Mouse (Mus musculus): ENCODE measurements around the gene Gnaq. TPM values are rescaled to one million over a fixed set of nuclear protein-coding genes. Genes with fewer than 3 reads are reported as not detected.

Gene Gnaq
- polyA plus RNA-seq, 1 experiment: 96.5 TPM

DNA sequence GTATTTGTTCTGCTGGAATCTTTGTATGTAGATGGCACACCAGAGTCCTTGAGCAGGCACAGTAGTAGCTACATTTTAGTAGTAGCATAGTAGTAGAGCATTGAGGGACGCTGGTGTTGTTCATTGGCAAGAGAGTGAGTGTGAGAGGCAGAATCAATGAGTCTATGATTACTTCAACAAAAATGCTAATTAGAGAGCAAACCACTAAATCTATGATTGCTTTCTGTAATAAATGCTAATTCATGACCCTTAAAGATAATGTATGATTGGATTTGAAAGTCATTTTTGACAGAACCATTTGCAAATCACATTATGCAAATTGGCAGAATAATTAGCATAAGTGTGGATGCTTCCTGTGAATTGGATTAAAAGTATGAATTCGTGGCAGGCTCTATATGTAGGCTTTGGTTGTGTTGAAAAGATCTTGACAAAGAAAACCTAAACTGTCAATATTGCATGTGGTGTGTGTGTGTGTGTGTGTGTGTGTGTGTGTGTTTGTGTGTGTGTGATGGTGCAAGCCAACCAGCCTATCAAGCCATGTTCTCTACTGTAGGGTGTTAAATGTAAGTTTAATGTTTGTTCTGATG, 82.9 kb downstream of the Gnaq start:
- TF ChIP-seq CTCF (IDR thresholded peaks at IDR 0.05; ENCODE audit: low read depth, low read length) (no peak), POLR2A (IDR thresholded peaks at IDR 0.05; ENCODE audit: borderline replicate concordance, low read depth, low read length) (no peak)
- Histone ChIP-seq H3K4me3 (ENCODE audit: insufficient read depth, low read length) (no peak overlapping the region), H3K4me1 (ENCODE audit: control insufficient read depth, insufficient read depth, low read length) (peaks cover 6% of the 10 kb centered on the region), H3K27ac (ENCODE audit: insufficient read depth, low read depth, low read length) (no peak overlapping the region)

DNA sequence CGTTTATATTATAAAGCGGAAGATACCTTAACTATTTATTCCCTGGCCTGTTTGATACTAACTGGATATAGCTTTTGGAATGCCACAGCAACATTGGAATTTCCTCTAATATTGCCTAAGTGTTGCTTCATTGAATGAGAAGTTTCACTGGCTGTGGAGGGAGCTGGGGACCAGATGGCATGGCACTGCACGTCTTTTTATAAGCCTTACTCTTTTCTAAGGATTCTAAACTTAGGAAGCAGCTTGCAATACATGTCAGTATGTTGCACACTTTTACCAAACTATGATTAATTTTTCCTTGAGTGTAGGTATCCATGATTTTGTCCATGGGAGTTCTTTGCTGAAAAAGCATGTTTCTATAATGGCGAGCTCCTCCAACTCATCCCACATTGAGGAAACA, 87.3 kb downstream of the Gnaq start:
- TF ChIP-seq POLR2A (IDR thresholded peaks at IDR 0.05; ENCODE audit: borderline replicate concordance, low read depth, low read length): no peak
- H3K27ac ChIP-seq (ENCODE audit: insufficient read depth, low read depth, low read length): no peak overlapping the region
- H3K4me1 ChIP-seq (ENCODE audit: control insufficient read depth, insufficient read depth, low read length): peaks cover 19% of the 10 kb centered on the region
- H3K4me3 ChIP-seq (ENCODE audit: insufficient read depth, low read length): no peak overlapping the region

DNA sequence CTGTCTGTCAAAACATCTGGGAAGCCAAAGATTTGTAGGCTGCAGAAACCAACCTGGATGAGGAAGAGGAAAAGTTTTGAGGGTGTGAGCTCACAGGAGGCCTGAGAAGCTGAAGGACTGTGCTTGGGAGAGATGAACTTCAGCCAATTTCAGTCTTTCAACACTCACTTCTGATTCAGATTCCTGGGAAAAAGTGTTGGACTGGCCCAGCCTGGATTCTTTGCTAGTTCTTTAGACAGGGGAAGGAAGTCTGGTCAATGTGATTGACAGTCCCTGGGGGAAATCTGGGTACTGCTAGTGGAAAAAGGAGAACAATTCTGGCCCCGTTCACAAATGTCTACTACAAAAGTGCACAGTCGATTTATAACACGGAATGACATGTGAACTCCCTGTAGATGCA, 89.9 kb downstream of the Gnaq start:
- Histone ChIP-seq H3K4me3 (ENCODE audit: insufficient read depth, low read length) (no peak overlapping the region), H3K4me1 (ENCODE audit: control insufficient read depth, insufficient read depth, low read length) (peaks cover 22% of the 10 kb centered on the region), H3K27ac (ENCODE audit: insufficient read depth, low read depth, low read length) (peak overlapping the region; percentile 26)
- no peak for TF ChIP-seq POLR2A (IDR thresholded peaks at IDR 0.05; ENCODE audit: borderline replicate concordance, low read depth, low read length)
- TF ChIP-seq CTCF (IDR thresholded peaks at IDR 0.05; ENCODE audit: low read depth, low read length): no peak

DNA sequence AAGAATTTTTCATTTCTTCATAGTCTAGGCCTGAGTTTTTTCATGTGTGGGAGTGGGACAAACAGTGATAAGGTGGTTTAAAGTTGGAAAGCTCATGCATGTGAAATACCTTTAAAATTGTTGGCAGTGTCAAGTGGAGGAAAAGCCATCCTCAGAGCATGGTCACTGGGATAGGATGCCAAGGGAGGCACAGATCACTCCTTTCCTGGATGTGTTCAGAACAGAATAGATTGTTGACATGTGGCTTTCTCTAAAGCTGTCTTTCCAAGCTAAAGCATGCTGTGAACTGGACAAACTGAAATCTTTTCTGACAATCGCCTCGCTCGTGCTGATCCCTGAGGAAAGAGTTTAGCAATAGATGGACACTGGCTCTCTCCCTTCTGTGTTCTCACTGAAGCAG, 90.5 kb downstream of the Gnaq start:
- no peak overlapping the region for H3K4me3 ChIP-seq (ENCODE audit: insufficient read depth, low read length)
- H3K4me1 ChIP-seq (ENCODE audit: control insufficient read depth, insufficient read depth, low read length): peaks cover 22% of the 10 kb centered on the region
- no peak overlapping the region for H3K27ac ChIP-seq (ENCODE audit: insufficient read depth, low read depth, low read length)
- no peak for TF ChIP-seq POLR2A (IDR thresholded peaks at IDR 0.05; ENCODE audit: borderline replicate concordance, low read depth, low read length)
- TF ChIP-seq CTCF (IDR thresholded peaks at IDR 0.05; ENCODE audit: low read depth, low read length): no peak

DNA sequence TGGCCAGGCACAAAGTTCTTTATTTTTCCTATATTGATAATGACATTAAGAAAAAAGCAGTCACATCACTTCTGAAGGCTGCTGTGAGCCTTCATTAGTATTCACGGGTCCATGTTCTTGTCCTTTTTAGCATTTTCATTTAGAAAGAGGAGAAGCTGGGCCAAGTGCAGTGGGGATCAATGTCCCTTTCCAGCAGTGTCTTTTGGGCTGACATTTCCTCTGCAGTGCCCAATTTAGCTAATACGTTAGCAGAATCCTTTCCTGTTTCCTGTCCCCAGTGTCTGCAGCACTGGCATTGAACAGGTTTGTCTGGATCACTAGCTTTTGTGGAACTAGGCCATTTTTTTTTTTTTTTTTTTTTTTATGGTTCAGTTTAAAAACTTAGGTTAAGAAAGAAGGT, 92.2 kb downstream of the Gnaq start:
- TF ChIP-seq POLR2A (IDR thresholded peaks at IDR 0.05; ENCODE audit: borderline replicate concordance, low read depth, low read length) (no peak), CTCF (IDR thresholded peaks at IDR 0.05; ENCODE audit: low read depth, low read length) (no peak)
- no peak overlapping the region for H3K4me3 ChIP-seq (ENCODE audit: insufficient read depth, low read length)
- H3K27ac ChIP-seq (ENCODE audit: insufficient read depth, low read depth, low read length): no peak overlapping the region
- H3K4me1 ChIP-seq (ENCODE audit: control insufficient read depth, insufficient read depth, low read length): peaks cover 22% of the 10 kb centered on the region

DNA sequence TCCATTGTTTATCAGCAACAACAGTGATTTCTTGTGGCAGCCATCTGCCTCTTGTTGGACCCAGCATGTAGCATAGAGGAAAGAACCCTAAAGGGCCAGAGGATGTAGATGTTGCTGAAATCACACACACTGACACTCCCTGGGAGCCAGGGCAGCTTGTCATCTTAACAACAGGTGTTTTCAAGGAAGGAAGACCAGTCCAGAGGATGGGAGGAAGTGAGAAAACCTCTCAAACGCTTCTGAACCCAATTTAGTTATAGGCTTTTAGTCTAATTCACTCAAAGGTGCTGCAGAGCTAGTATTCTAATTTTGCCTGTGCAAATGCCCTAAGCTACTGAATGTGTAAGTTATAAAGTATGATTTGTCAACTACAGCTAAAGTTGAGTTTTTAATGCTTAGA, 99.0 kb downstream of the Gnaq start:
- Histone ChIP-seq H3K4me1 (ENCODE audit: control insufficient read depth, insufficient read depth, low read length) (no peaks in the 10 kb centered on the region), H3K4me3 (ENCODE audit: insufficient read depth, low read length) (no peak overlapping the region), H3K27ac (ENCODE audit: insufficient read depth, low read depth, low read length) (no peak overlapping the region)
- TF ChIP-seq POLR2A (IDR thresholded peaks at IDR 0.05; ENCODE audit: borderline replicate concordance, low read depth, low read length): no peak
- no peak for TF ChIP-seq CTCF (IDR thresholded peaks at IDR 0.05; ENCODE audit: low read depth, low read length)

DNA sequence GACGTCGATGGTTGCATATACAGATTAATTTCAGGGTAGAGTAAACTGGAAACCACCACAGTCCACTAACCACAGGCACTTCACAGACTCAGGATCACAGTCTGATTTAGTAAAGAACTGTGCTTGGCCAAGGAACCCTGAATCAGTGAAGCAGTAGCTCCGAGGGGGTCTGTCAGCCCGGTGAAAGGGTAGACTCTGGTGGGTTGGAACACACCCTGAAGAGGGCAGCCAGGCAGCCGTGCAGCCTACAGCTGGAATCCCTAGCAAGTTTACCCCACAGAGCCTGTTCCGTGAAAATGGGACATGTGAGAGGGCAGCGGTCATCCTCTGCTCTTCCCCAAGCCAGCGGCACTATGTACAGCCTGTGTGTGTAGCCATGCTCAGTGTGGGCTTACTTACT, 103.0 kb downstream of the Gnaq start:
- no peak overlapping the region for H3K27ac ChIP-seq (ENCODE audit: insufficient read depth, low read depth, low read length)
- H3K4me1 ChIP-seq (ENCODE audit: control insufficient read depth, insufficient read depth, low read length): peaks cover 12% of the 10 kb centered on the region
- no peak for TF ChIP-seq POLR2A (IDR thresholded peaks at IDR 0.05; ENCODE audit: borderline replicate concordance, low read depth, low read length)
- no peak for TF ChIP-seq CTCF (IDR thresholded peaks at IDR 0.05; ENCODE audit: low read depth, low read length)
- no peak overlapping the region for H3K4me3 ChIP-seq (ENCODE audit: insufficient read depth, low read length)

DNA sequence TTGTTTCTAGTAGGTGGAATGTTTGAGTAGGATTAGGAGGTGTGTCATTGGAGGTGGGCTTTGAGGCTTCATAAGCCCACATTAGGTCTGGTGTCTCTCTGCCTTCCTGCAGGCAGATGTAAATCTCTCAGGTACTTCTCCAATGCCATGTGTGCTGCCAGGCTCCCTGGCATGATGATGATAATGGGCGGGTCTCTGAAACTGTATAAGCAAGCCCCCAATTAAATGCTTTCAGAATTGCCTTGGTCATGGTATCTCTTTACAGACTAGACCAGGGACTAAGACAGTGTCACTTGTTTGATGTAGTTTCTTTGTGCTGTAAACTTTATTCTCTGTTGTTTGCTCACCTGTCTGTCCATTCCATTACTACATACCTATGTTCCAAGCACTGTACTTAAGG, 104.4 kb downstream of the Gnaq start:
- TF ChIP-seq POLR2A (IDR thresholded peaks at IDR 0.05; ENCODE audit: borderline replicate concordance, low read depth, low read length) (no peak), CTCF (IDR thresholded peaks at IDR 0.05; ENCODE audit: low read depth, low read length) (no peak)
- no peak overlapping the region for H3K4me3 ChIP-seq (ENCODE audit: insufficient read depth, low read length)
- H3K27ac ChIP-seq (ENCODE audit: insufficient read depth, low read depth, low read length): no peak overlapping the region
- peaks cover 12% of the 10 kb centered on the region for H3K4me1 ChIP-seq (ENCODE audit: control insufficient read depth, insufficient read depth, low read length)

DNA sequence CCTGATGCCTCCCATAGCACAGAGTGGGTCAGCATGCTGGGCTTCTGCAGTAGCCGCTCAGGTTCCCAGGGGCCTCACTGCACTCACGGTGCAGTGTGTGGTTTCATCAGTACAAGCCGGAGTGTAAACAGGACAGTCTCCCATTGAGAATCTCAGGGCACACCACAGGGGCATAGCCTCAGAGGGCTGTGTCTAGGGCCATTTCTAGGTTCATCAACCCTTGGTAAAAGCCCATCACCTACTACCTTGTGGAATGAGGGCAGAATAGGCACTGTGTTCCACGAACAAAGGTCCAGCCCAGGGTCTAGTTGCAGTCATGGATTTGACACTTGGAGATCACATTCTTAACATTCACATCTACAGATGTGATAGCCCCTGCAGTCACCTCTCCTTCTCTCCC, 105.4 kb downstream of the Gnaq start:
- Histone ChIP-seq H3K4me1 (ENCODE audit: control insufficient read depth, insufficient read depth, low read length) (peaks cover 14% of the 10 kb centered on the region), H3K4me3 (ENCODE audit: insufficient read depth, low read length) (no peak overlapping the region), H3K27ac (ENCODE audit: insufficient read depth, low read depth, low read length) (no peak overlapping the region)
- TF ChIP-seq POLR2A (IDR thresholded peaks at IDR 0.05; ENCODE audit: borderline replicate concordance, low read depth, low read length): no peak

DNA sequence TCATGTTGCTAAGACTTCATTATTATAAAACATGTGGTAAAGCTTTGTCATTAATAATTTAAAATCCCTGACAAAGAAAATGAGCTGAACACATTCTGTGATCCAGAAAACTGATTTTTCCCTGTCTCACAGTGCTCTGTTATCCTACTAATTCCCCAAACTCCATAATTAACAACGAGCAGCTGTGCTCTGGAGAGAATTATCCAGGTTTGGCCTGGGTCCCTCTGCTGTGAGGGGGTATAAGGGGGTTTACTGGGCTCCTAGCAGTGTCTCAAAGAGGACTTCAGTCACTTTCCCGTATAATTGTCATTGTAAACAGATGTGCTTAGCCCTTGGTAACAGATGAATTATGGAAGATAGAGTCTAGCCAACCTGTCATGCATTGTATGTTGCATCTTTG, 105.9 kb downstream of the Gnaq start:
- peaks cover 14% of the 10 kb centered on the region for H3K4me1 ChIP-seq (ENCODE audit: control insufficient read depth, insufficient read depth, low read length)
- TF ChIP-seq POLR2A (IDR thresholded peaks at IDR 0.05; ENCODE audit: borderline replicate concordance, low read depth, low read length) (no peak), CTCF (IDR thresholded peaks at IDR 0.05; ENCODE audit: low read depth, low read length) (no peak)
- no peak overlapping the region for H3K27ac ChIP-seq (ENCODE audit: insufficient read depth, low read depth, low read length)
- no peak overlapping the region for H3K4me3 ChIP-seq (ENCODE audit: insufficient read depth, low read length)

DNA sequence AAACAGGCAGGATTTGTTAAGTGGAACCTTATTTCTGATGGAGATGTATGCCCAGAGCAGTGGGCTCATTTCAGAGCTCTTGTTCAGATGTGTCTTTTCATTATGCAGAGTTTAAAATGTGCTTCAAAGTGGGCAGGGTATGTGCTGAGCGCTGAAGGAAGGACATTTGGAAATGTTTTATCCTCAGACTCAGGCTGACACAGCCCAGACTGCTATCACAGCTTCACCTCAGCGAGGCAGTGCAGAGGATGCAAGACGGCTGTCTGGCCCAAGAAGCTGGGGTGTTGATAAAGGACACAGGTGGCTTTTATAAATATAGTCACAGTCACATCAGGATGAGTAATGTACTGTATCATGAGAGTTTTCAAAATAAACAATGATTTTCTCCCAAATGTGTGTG, 110.1 kb downstream of the Gnaq start:
- TF ChIP-seq CTCF (IDR thresholded peaks at IDR 0.05; ENCODE audit: low read depth, low read length): no peak
- TF ChIP-seq POLR2A (IDR thresholded peaks at IDR 0.05; ENCODE audit: borderline replicate concordance, low read depth, low read length): no peak
- Histone ChIP-seq H3K4me3 (ENCODE audit: insufficient read depth, low read length) (no peak overlapping the region), H3K27ac (ENCODE audit: insufficient read depth, low read depth, low read length) (no peak overlapping the region), H3K4me1 (ENCODE audit: control insufficient read depth, insufficient read depth, low read length) (peaks cover 19% of the 10 kb centered on the region)

Measured in bone marrow macrophage, adult 2 months (primary cell).